Mouse (Mus musculus): Measurements from ENCODE around the gene Pcif1. TPM values are rescaled to one million over a fixed set of nuclear protein-coding genes. Genes with fewer than 3 reads are reported as not detected.

Pcif1 gene
- polyA plus RNA-seq, 1 experiment: 39.1 TPM

- TF ChIP-seq CTCF (IDR thresholded peaks at IDR 0.05; ENCODE audit: extremely low read depth, insufficient read depth, low read length): no peak
- no peak for TF ChIP-seq POLR2A (IDR thresholded peaks at IDR 0.05; ENCODE audit: extremely low read depth, insufficient read depth, low read length)
- H3K27ac ChIP-seq (ENCODE audit: insufficient read depth, low read length): no peak overlapping the region
- no peak overlapping the region for H3K4me3 ChIP-seq (ENCODE audit: insufficient read depth, low read length)
- H3K4me1 ChIP-seq (ENCODE audit: control insufficient read depth, insufficient read depth, low read length): no peaks in the 10 kb centered on the region
Observed at GRCm38 (mm10) chr2:164930706-164931581, 51.8 kb downstream of the Pcif1 start.

DNA sequence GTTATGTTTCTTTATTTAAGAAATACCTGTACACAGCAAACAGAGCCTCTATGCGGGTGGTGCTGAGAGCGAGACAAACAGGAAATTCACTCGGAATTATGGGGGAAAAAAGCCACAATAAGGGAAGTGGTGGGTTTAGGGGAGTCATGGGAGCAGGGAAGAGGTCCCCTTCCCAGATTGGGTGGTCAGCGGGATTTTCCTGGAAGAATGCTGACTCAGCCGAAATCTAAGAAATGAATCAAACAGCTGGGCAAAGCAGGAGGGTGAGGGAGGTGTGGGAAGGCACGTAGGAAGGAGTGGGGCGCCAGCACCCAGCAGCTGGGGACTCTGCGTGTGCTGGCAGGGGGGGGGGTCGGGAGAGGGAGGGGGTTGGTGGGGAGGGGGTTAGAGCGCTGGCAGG is 54.4 kb downstream of the Pcif1 start:
- Histone ChIP-seq H3K27ac (ENCODE audit: insufficient read depth, low read length) (no peak overlapping the region), H3K4me1 (ENCODE audit: control insufficient read depth, insufficient read depth, low read length) (no peaks in the 10 kb centered on the region), H3K4me3 (ENCODE audit: insufficient read depth, low read length) (no peak overlapping the region)
- TF ChIP-seq CTCF (IDR thresholded peaks at IDR 0.05; ENCODE audit: extremely low read depth, insufficient read depth, low read length) (no peak), POLR2A (IDR thresholded peaks at IDR 0.05; ENCODE audit: extremely low read depth, insufficient read depth, low read length) (no peak)

DNA sequence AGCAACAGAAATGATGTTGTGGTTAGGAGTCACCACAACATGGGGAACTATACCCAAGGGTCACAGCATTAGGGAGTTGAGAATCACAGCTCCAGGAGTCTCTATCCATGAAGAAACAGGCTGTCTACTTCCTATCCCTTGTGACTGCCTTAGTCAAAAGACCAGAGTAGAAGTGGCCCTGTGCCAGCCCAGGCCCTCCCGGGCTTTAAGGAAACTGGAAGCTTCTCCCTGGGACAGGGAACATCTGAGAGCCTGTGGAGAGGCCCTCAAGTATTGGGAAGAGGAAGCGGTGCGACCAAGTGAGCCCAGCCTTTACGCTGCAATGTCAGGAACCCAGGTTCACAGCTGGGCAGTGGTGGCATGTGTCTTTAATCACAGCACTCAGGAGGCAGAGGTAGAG is 56.9 kb downstream of the Pcif1 start:
- peaks cover 4% of the 10 kb centered on the region; the same call in 1 of the 2 replicates for H3K4me1 ChIP-seq (ENCODE audit: control insufficient read depth, insufficient read depth, low read length)
- no peak overlapping the region for H3K27ac ChIP-seq (ENCODE audit: insufficient read depth, low read length)
- no peak for TF ChIP-seq CTCF (IDR thresholded peaks at IDR 0.05; ENCODE audit: extremely low read depth, insufficient read depth, low read length)
- TF ChIP-seq POLR2A (IDR thresholded peaks at IDR 0.05; ENCODE audit: extremely low read depth, insufficient read depth, low read length): no peak
- H3K4me3 ChIP-seq (ENCODE audit: insufficient read depth, low read length): no peak overlapping the region

DNA sequence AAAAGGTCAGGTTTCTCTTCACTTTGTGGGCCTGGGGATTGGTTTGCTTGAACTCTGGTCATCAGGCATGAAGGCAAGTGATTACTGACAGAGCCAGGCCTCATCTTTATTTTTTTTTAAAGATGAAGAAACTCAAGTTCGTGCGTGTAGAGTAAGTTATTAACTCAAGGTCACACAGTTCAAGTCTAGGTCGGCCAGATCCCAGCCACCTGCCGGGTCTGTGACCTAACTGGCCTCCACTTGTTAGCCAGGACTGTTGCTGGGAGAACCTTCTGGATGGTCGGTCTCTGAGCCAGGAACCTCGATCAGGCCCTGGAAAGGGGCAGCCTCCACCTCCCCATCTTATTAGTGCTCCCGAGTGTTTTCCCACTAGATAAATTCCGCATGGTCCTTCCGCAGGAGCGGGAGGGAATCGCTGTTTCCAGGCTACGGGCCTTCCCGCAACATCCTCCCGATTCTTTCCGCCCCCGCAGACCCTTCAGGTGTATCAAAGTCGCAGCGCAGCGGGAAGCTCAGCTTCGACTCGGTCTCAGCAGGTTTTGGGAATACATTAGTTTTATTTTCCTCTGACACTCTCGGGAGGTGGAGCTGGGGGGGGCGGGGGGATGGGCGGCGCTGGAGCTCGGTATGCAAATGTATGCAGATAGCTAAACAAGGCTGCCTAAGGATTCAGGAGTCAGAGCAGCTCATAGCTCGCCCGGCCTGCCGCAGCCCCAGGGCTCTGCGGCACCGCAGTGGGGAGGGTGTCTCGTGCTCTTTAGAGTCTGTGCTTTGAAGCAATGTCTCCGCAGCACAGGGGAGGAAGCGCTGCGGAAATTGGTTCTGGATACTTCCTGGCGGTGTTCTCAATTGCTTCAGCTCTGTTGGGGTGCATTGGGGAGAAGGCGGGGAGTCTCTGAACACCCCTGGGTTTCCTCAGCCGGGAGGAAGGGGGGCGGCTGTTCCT is 59.3 kb downstream of the Pcif1 start:
- Histone ChIP-seq H3K4me3 (ENCODE audit: insufficient read depth, low read length) (peak overlapping the region; percentile 33), H3K4me1 (ENCODE audit: control insufficient read depth, insufficient read depth, low read length) (peaks cover 4% of the 10 kb centered on the region; the same call in 1 of the 2 replicates), H3K27ac (ENCODE audit: insufficient read depth, low read length) (0 out of 2 replicates have a peak overlapping the region, but pooled peaks have one; percentile 2)
- peak; percentile 80 for TF ChIP-seq POLR2A (IDR thresholded peaks at IDR 0.05; ENCODE audit: extremely low read depth, insufficient read depth, low read length)
- no peak for TF ChIP-seq CTCF (IDR thresholded peaks at IDR 0.05; ENCODE audit: extremely low read depth, insufficient read depth, low read length)

- Histone ChIP-seq H3K27ac (ENCODE audit: insufficient read depth, low read length) (0 out of 2 replicates have a peak overlapping the region, but pooled peaks have one; percentile 2), H3K4me1 (ENCODE audit: control insufficient read depth, insufficient read depth, low read length) (peaks cover 4% of the 10 kb centered on the region; the same call in 1 of the 2 replicates), H3K4me3 (ENCODE audit: insufficient read depth, low read length) (peak overlapping the region; percentile 33; the same call in 1 of the 2 replicates)
- TF ChIP-seq CTCF (IDR thresholded peaks at IDR 0.05; ENCODE audit: extremely low read depth, insufficient read depth, low read length) (no peak), POLR2A (IDR thresholded peaks at IDR 0.05; ENCODE audit: extremely low read depth, insufficient read depth, low read length) (no peak)
Observed at GRCm38 (mm10) chr2:164939106-164939505, 60.0 kb downstream of the Pcif1 start.

- peaks cover 4% of the 10 kb centered on the region; the same call in 1 of the 2 replicates for H3K4me1 ChIP-seq (ENCODE audit: control insufficient read depth, insufficient read depth, low read length)
- TF ChIP-seq CTCF (IDR thresholded peaks at IDR 0.05; ENCODE audit: extremely low read depth, insufficient read depth, low read length) (no peak), POLR2A (IDR thresholded peaks at IDR 0.05; ENCODE audit: extremely low read depth, insufficient read depth, low read length) (no peak)
- no peak within 1 kb of the TSS for H3K27ac ChIP-seq (ENCODE audit: insufficient read depth, low read length)
- no peak within 1 kb of the TSS for H3K4me3 ChIP-seq (ENCODE audit: insufficient read depth, low read length)
Observed at GRCm38 (mm10) chr2:164940140-164940830, 61.2 kb downstream of the Pcif1 start, which contains the start of gene Mmp9. Gene Mmp9, plus strand, starts transcription at chr2:164940780.

- Histone ChIP-seq H3K27ac (ENCODE audit: insufficient read depth, low read length) (no peak overlapping the region), H3K4me3 (ENCODE audit: insufficient read depth, low read length) (no peak overlapping the region), H3K4me1 (ENCODE audit: control insufficient read depth, insufficient read depth, low read length) (peaks cover 4% of the 10 kb centered on the region; the same call in 1 of the 2 replicates)
- no peak for TF ChIP-seq POLR2A (IDR thresholded peaks at IDR 0.05; ENCODE audit: extremely low read depth, insufficient read depth, low read length)
- TF ChIP-seq CTCF (IDR thresholded peaks at IDR 0.05; ENCODE audit: extremely low read depth, insufficient read depth, low read length): no peak
Observed at GRCm38 (mm10) chr2:164942692-164943290, 63.7 kb downstream of the Pcif1 start.

Other genes with a start within 250 kb of the Pcif1 start
- gene Wfdc16, start 240.5 kb upstream of the Pcif1 start, polyA plus RNA-seq (2012; rRNA removed): not detected in 2 replicates
- not detected in 2 replicates for gene Wfdc10, start 223.3 kb upstream of the Pcif1 start, polyA plus RNA-seq (2012; rRNA removed)
- gene Wfdc9, start 222.7 kb upstream of the Pcif1 start, polyA plus RNA-seq (2012; rRNA removed): not detected in 2 replicates
- not detected in 2 replicates for gene Wfdc11, start 205.2 kb upstream of the Pcif1 start, polyA plus RNA-seq (2012; rRNA removed)
- gene Wfdc13, start 194.2 kb upstream of the Pcif1 start, polyA plus RNA-seq (2012; rRNA removed): not detected in 2 replicates
- not detected in 2 replicates for gene Spint4, start 180.8 kb upstream of the Pcif1 start, polyA plus RNA-seq (2012; rRNA removed)
- not detected in 2 replicates for gene Spint5, start 164.0 kb upstream of the Pcif1 start, polyA plus RNA-seq (2012; rRNA removed)
- gene Wfdc3, start 133.4 kb upstream of the Pcif1 start, polyA plus RNA-seq (2012; rRNA removed): 2.4 and 2.6 TPM in 2 replicates
- gene Dnttip1, start 133.3 kb upstream of the Pcif1 start, polyA plus RNA-seq (2012; rRNA removed): 35.5 and 36.4 TPM in 2 replicates
- 1.4 and 3.0 TPM in 2 replicates for gene Ube2c, start 109.4 kb upstream of the Pcif1 start, polyA plus RNA-seq (2012; rRNA removed)
- 1.3 and 1.6 TPM in 2 replicates for gene Tnnc2, start 99.3 kb upstream of the Pcif1 start, polyA plus RNA-seq (2012; rRNA removed)
- gene Snx21, start 93.5 kb upstream of the Pcif1 start, polyA plus RNA-seq (2012; rRNA removed): 55.7 and 64.2 TPM in 2 replicates
- 29.8 and 30.3 TPM in 2 replicates for gene Acot8, start 74.4 kb upstream of the Pcif1 start, polyA plus RNA-seq (2012; rRNA removed)
- 7.2 and 7.6 TPM in 2 replicates for gene Zswim3, start 74.2 kb upstream of the Pcif1 start, polyA plus RNA-seq (2012; rRNA removed)
- 17.0 and 17.3 TPM in 2 replicates for gene Zswim1, start 56.6 kb upstream of the Pcif1 start, polyA plus RNA-seq (2012; rRNA removed)
- 0.23 and 0.66 TPM in 2 replicates for gene Spata25, start 50.8 kb upstream of the Pcif1 start, polyA plus RNA-seq (2012; rRNA removed)
- gene Ctsa, start 46.4 kb upstream of the Pcif1 start, polyA plus RNA-seq (2012; rRNA removed): 200 and 204 TPM in 2 replicates
- 5.0 and 5.2 TPM in 2 replicates for gene Neurl2, start 45.8 kb upstream of the Pcif1 start, polyA plus RNA-seq (2012; rRNA removed)
- 172 and 186 TPM in 2 replicates for gene Pltp, start 21.6 kb upstream of the Pcif1 start, polyA plus RNA-seq (2012; rRNA removed)
- gene Zfp335, start 32.5 kb downstream of the Pcif1 start, polyA plus RNA-seq (2012; rRNA removed): 29.1 and 30.2 TPM in 2 replicates
- gene Mmp9, start 61.5 kb downstream of the Pcif1 start, polyA plus RNA-seq (2012; rRNA removed): 1.1 and 1.5 TPM in 2 replicates
- 396 and 421 TPM in 2 replicates for gene Slc12a5, start 81.5 kb downstream of the Pcif1 start, polyA plus RNA-seq (2012; rRNA removed)
- 48.0 and 53.1 TPM in 2 replicates for gene Ncoa5, start 155.6 kb downstream of the Pcif1 start, polyA plus RNA-seq (2012; rRNA removed)
- gene Cd40, start 176.3 kb downstream of the Pcif1 start, polyA plus RNA-seq (2012; rRNA removed): 2.0 TPM in 2 replicates
- gene 1700025C18Rik, start 211.4 kb downstream of the Pcif1 start, polyA plus RNA-seq (2012; rRNA removed): not detected in 2 replicates

All from cortical plate, adult 2 months (tissue).